Mouse (Mus musculus): ENCODE data around the gene Angel1. TPM values are rescaled to one million over a fixed set of nuclear protein-coding genes. Genes with fewer than 3 reads are reported as not detected.

The Angel1 gene
- polyA plus RNA-seq, 1 experiment from 2014 or later: 10.0 TPM

DNA sequence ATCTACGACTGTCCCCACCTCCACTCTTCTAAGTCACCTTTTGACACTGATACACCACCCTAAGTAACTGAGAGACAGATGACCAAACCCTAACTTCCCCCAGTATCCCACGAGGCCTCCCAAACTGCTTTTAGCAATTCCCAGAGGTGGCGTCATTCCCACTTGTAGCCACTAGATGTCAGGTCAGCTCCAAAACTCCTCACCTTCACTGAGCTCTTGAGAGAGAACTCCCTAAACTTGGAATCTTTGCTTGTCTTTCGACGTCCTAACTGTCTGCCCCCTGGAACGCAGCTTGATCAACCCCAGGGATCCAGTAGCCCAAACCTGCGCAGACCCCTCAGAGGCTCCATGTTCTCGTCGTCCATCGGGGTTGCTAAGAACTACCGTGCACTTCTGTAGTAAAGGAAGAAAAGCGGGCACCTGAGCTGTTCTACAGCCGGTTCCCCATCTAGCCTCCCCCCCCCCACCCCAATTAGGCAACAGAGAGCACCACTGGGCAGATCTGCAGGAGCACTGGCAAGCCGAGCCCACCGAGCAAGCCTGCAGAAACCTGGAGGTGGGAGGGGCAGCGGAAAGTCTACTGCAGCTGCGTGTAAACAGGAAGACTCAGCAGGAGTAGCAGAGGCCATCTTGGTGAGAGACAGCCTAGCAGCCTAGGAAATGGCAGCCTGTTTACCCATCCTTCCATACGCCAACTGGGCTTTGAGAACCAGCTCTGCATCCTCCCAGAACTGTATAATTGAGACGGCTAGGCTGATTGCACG, 41.8 kb upstream of the Angel1 start:
- ATAC-seq: no peak
- Histone ChIP-seq H3K4me2 (ENCODE audit: low read length) (no peak overlapping the region), H3K9me3 (ENCODE audit: control insufficient read depth, low read length) (no peaks in the 10 kb centered on the region), H3K9ac (ENCODE audit: low read depth, low read length) (no peak overlapping the region), H3K27ac (ENCODE audit: low read depth, low read length) (no peak overlapping the region), H3K36me3 (ENCODE audit: control insufficient read depth, insufficient read depth, low read length) (no peaks in the 10 kb centered on the region), H3K27me3 (replicated peaks; ENCODE audit: control insufficient read depth, insufficient read depth, low read length) (no peaks in the 10 kb centered on the region), H3K4me1 (ENCODE audit: control insufficient read depth, insufficient read depth, low read depth, low read length) (peaks cover 16% of the 10 kb centered on the region), H3K4me3 (ENCODE audit: low read length) (no peak overlapping the region)
- 36% methylated on average over 20 of the region's 20 CpGs for WGBS

- no peak overlapping the region for H3K27ac ChIP-seq (ENCODE audit: low read depth, low read length)
- no peaks in the 10 kb centered on the region for H3K27me3 ChIP-seq (replicated peaks; ENCODE audit: control insufficient read depth, insufficient read depth, low read length)
- H3K36me3 ChIP-seq (ENCODE audit: control insufficient read depth, insufficient read depth, low read length): no peaks in the 10 kb centered on the region
- 90% methylated on average over 8 of the region's 8 CpGs for WGBS
- no peak overlapping the region for H3K9ac ChIP-seq (ENCODE audit: low read depth, low read length)
- no peaks in the 10 kb centered on the region for H3K9me3 ChIP-seq (ENCODE audit: control insufficient read depth, low read length)
- H3K4me2 ChIP-seq (ENCODE audit: low read length): no peak overlapping the region
- ATAC-seq: no peak
- peaks cover 11% of the 10 kb centered on the region for H3K4me1 ChIP-seq (ENCODE audit: control insufficient read depth, insufficient read depth, low read depth, low read length)
- H3K4me3 ChIP-seq (ENCODE audit: low read length): no peak overlapping the region
Measured at GRCm38 (mm10) chr12:86766467-86766866, 40.2 kb upstream of the Angel1 start.

DNA sequence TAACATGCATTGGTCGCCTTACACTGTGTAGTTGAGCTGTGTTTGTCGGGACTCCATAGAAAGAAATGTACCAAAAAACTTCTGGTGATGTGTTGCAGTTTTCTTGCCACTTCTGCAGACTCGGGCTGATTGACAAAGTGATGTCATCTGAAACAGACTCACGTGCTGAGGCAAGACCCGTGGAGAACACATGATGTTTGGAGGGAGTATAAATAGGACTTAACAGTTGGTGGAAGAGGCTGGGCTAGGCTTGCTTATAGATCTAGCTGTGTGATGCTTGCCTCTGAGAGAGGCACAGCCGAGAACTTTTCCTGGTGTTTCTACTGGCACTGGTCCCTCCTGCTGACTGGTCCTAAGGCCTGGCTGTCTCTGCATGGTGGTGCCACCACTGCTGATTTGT, 37.8 kb upstream of the Angel1 start:
- no peak overlapping the region for H3K4me2 ChIP-seq (ENCODE audit: low read length)
- H3K27me3 ChIP-seq (replicated peaks; ENCODE audit: control insufficient read depth, insufficient read depth, low read length): no peaks in the 10 kb centered on the region
- H3K27ac ChIP-seq (ENCODE audit: low read depth, low read length): no peak overlapping the region
- WGBS: 70% methylated on average over 6 of the region's 6 CpGs
- H3K36me3 ChIP-seq (ENCODE audit: control insufficient read depth, insufficient read depth, low read length): no peaks in the 10 kb centered on the region
- H3K9ac ChIP-seq (ENCODE audit: low read depth, low read length): no peak overlapping the region
- ATAC-seq: no peak
- peaks cover 6% of the 10 kb centered on the region; the same call in 1 of the 2 replicates for H3K9me3 ChIP-seq (ENCODE audit: control insufficient read depth, low read length)
- no peak overlapping the region for H3K4me3 ChIP-seq (ENCODE audit: low read length)
- H3K4me1 ChIP-seq (ENCODE audit: control insufficient read depth, insufficient read depth, low read depth, low read length): no peaks in the 10 kb centered on the region

GRCm38 (mm10) chr12:86761036-86761435, 34.8 kb upstream of the Angel1 start:
- Histone ChIP-seq H3K4me2 (ENCODE audit: low read length) (no peak overlapping the region), H3K9me3 (ENCODE audit: control insufficient read depth, low read length) (peaks cover 6% of the 10 kb centered on the region; the same call in 1 of the 2 replicates), H3K27me3 (replicated peaks; ENCODE audit: control insufficient read depth, insufficient read depth, low read length) (no peaks in the 10 kb centered on the region), H3K36me3 (ENCODE audit: control insufficient read depth, insufficient read depth, low read length) (no peaks in the 10 kb centered on the region), H3K9ac (ENCODE audit: low read depth, low read length) (no peak overlapping the region), H3K4me3 (ENCODE audit: low read length) (no peak overlapping the region), H3K4me1 (ENCODE audit: control insufficient read depth, insufficient read depth, low read depth, low read length) (no peaks in the 10 kb centered on the region), H3K27ac (ENCODE audit: low read depth, low read length) (no peak overlapping the region)
- no peak for ATAC-seq
- whole genome bisulfite sequencing: 81% methylated on average over 13 of the region's 13 CpGs

DNA sequence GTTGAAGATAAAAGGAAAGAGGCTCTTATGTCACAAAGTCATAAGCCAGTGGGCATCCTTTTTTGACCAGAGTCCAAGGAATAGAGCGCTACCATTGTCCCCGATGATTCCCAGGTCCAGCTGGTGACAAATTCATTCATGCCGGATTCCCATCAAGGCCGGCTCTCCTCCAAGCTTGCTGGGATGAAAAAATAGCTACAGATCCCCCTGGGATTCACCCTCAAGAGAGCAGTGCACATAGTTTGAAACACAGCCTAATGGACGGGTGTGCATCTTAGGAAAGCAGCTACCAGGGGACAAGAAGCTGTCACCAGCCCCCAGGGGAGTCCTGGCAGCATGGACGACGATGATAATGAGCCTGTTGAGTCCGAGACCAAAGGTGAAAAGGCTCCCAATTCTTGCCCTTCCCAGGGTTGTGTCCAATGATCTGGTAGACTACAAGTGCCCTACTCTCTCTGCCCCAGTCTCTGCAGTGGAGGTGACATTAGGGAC, 8.1 kb upstream of the Angel1 start, which contains the start of gene Lrrc74a:
Gene Lrrc74a, plus strand, starts transcription at position 51 of the 492 bp plus-strand sequence.
- Histone ChIP-seq H3K27me3 (replicated peaks; ENCODE audit: control insufficient read depth, insufficient read depth, low read length) (no peaks in the 10 kb centered on the region), H3K9ac (ENCODE audit: low read depth, low read length) (no peak within 1 kb of the TSS), H3K27ac (ENCODE audit: low read depth, low read length) (no peak within 1 kb of the TSS), H3K36me3 (ENCODE audit: control insufficient read depth, insufficient read depth, low read length) (no peaks in the 10 kb centered on the region), H3K4me2 (ENCODE audit: low read length) (no peak within 1 kb of the TSS), H3K4me3 (ENCODE audit: low read length) (no peak within 1 kb of the TSS), H3K9me3 (ENCODE audit: control insufficient read depth, low read length) (no peaks in the 10 kb centered on the region), H3K4me1 (ENCODE audit: control insufficient read depth, insufficient read depth, low read depth, low read length) (no peaks in the 10 kb centered on the region)
- no peak for ATAC-seq
- WGBS: 78% methylated on average over 8 of the region's 8 CpGs

DNA sequence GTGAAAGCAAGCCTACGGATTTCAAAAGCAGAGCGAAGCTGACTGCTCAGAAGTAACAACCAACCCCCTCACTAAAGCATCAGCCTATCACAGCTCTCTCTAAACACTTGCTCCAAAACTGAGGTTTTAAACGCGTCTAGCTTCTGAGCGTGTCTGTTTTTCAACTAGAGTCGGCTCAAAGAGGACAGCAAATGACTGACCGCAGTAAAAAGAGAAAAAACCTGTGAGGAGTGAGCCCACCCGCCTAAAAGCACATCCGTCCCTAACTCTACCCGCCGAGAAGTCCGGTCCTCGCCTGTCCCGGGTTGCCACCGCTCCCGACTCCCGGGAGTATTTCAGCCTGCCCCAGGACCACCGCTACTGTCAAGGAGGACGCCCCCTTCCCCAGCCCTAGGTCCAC, 554 bp downstream of the Angel1 start:
- WGBS: under 1% methylated on average over 19 of the region's 19 CpGs
- Histone ChIP-seq H3K36me3 (ENCODE audit: control insufficient read depth, insufficient read depth, low read length) (no peaks in the 10 kb centered on the region), H3K9me3 (ENCODE audit: control insufficient read depth, low read length) (no peaks in the 10 kb centered on the region), H3K4me1 (ENCODE audit: control insufficient read depth, insufficient read depth, low read depth, low read length) (peaks cover 6% of the 10 kb centered on the region), H3K27me3 (replicated peaks; ENCODE audit: control insufficient read depth, insufficient read depth, low read length) (no peaks in the 10 kb centered on the region), H3K9ac (ENCODE audit: low read depth, low read length) (peak overlapping the region; percentile 80), H3K4me3 (ENCODE audit: low read length) (peak overlapping the region; percentile 82), H3K27ac (ENCODE audit: low read depth, low read length) (peak overlapping the region; percentile 77; the same call in 1 of the 2 replicates), H3K4me2 (ENCODE audit: low read length) (peak overlapping the region; percentile 88)
- ATAC-seq: peak; percentile 38

- 79% methylated on average over 2 of the region's 2 CpGs for WGBS
- ATAC-seq: no peak
- H3K27ac ChIP-seq (ENCODE audit: low read depth, low read length): no peak overlapping the region
- H3K36me3 ChIP-seq (ENCODE audit: control insufficient read depth, insufficient read depth, low read length): no peaks in the 10 kb centered on the region
- peaks cover 6% of the 10 kb centered on the region for H3K4me1 ChIP-seq (ENCODE audit: control insufficient read depth, insufficient read depth, low read depth, low read length)
- no peak overlapping the region for H3K9ac ChIP-seq (ENCODE audit: low read depth, low read length)
- no peak overlapping the region for H3K4me3 ChIP-seq (ENCODE audit: low read length)
- H3K4me2 ChIP-seq (ENCODE audit: low read length): no peak overlapping the region
- H3K9me3 ChIP-seq (ENCODE audit: control insufficient read depth, low read length): no peaks in the 10 kb centered on the region
- no peaks in the 10 kb centered on the region for H3K27me3 ChIP-seq (replicated peaks; ENCODE audit: control insufficient read depth, insufficient read depth, low read length)
Measured at GRCm38 (mm10) chr12:86724300-86724699, 2.0 kb downstream of the Angel1 start.

- no peak overlapping the region for H3K9ac ChIP-seq (ENCODE audit: low read depth, low read length)
- H3K4me1 ChIP-seq (ENCODE audit: control insufficient read depth, insufficient read depth, low read depth, low read length): peaks cover 6% of the 10 kb centered on the region
- H3K9me3 ChIP-seq (ENCODE audit: control insufficient read depth, low read length): no peaks in the 10 kb centered on the region
- H3K36me3 ChIP-seq (ENCODE audit: control insufficient read depth, insufficient read depth, low read length): peaks cover 3% of the 10 kb centered on the region; the same call in 1 of the 2 replicates
- no peak for ATAC-seq
- no peak overlapping the region for H3K4me3 ChIP-seq (ENCODE audit: low read length)
- 74% methylated on average over 5 of the region's 5 CpGs for WGBS
- no peaks in the 10 kb centered on the region for H3K27me3 ChIP-seq (replicated peaks; ENCODE audit: control insufficient read depth, insufficient read depth, low read length)
- no peak overlapping the region for H3K4me2 ChIP-seq (ENCODE audit: low read length)
- no peak overlapping the region for H3K27ac ChIP-seq (ENCODE audit: low read depth, low read length)
Measured at GRCm38 (mm10) chr12:86721453-86721852, 4.8 kb downstream of the Angel1 start.

- WGBS: 84% methylated on average over 18 of the region's 18 CpGs
- no peaks in the 10 kb centered on the region for H3K9me3 ChIP-seq (ENCODE audit: control insufficient read depth, low read length)
- H3K4me1 ChIP-seq (ENCODE audit: control insufficient read depth, insufficient read depth, low read depth, low read length): peaks cover 2% of the 10 kb centered on the region
- no peak overlapping the region for H3K4me2 ChIP-seq (ENCODE audit: low read length)
- H3K27me3 ChIP-seq (replicated peaks; ENCODE audit: control insufficient read depth, insufficient read depth, low read length): no peaks in the 10 kb centered on the region
- peaks cover 3% of the 10 kb centered on the region; the same call in 1 of the 2 replicates for H3K36me3 ChIP-seq (ENCODE audit: control insufficient read depth, insufficient read depth, low read length)
- no peak for ATAC-seq
- H3K4me3 ChIP-seq (ENCODE audit: low read length): no peak overlapping the region
- no peak overlapping the region for H3K27ac ChIP-seq (ENCODE audit: low read depth, low read length)
- no peak overlapping the region for H3K9ac ChIP-seq (ENCODE audit: low read depth, low read length)
Measured at GRCm38 (mm10) chr12:86719961-86720639, 6.2 kb downstream of the Angel1 start.

All from hindbrain, embryonic 16.5 days (tissue).